Mouse (Mus musculus) intestine, embryonic 16.5 days (tissue): Measurements from ENCODE around the gene Neurod4. TPM values are rescaled to one million over a fixed set of nuclear protein-coding genes. Genes with fewer than 3 reads are reported as not detected.

Experiments
- polyA plus RNA-seq: library from polyadenylated mRNA; unstranded; fragments of >200 nt; fragmentation: Nextera tagmentation; extraction: Ambion mirVana; gene quantifications from 2 replicates; pipeline ENCODE4 v1.2.1, GENCODE M21; 2015

Neurod4 gene
- polyA plus RNA-seq, 1 experiment from 2014 or later = not detected

Other genes with a start within 250 kb of the Neurod4 start
- not detected in 2 replicates for gene Olfr821, start 249.9 kb downstream of the Neurod4 start, polyA plus RNA-seq
- gene Olfr822, start 209.0 kb downstream of the Neurod4 start, polyA plus RNA-seq = not detected in 2 replicates
- not detected in 2 replicates for gene Olfr823, start 164.9 kb downstream of the Neurod4 start, polyA plus RNA-seq
- not detected in 2 replicates for gene Olfr824, start 150.2 kb downstream of the Neurod4 start, polyA plus RNA-seq
- gene Olfr825, start 113.5 kb downstream of the Neurod4 start, polyA plus RNA-seq = not detected in 2 replicates
- not detected in 2 replicates for gene Olfr826, start 96.1 kb downstream of the Neurod4 start, polyA plus RNA-seq
- not detected in 2 replicates for gene Olfr827, start 65.8 kb downstream of the Neurod4 start, polyA plus RNA-seq
- gene Tespa1, start 42.6 kb upstream of the Neurod4 start, polyA plus RNA-seq = 0.62 and 0.68 TPM in 2 replicates
- gene Vmn2r84, start 114.1 kb upstream of the Neurod4 start, polyA plus RNA-seq = 0.01 TPM in 1 of 2 replicates, not detected in the other
- gene Vmn2r85, start 149.5 kb upstream of the Neurod4 start, polyA plus RNA-seq = not detected in 2 replicates
- not detected in 2 replicates for gene Vmn2r86, start 175.8 kb upstream of the Neurod4 start, polyA plus RNA-seq
- not detected in 2 replicates for gene Vmn2r87, start 217.2 kb upstream of the Neurod4 start, polyA plus RNA-seq